Mouse (Mus musculus): ENCODE data around the gene Morf4l2.
A peak's percentile ranks its signal among the peaks of the same experiment; 100 is the strongest.
"Not testable (repeated sequence)": the region's sequence is repeated elsewhere in the genome, so short reads cannot be mapped to it uniquely, and the experiment has no call there.

The Morf4l2 gene

DNA sequence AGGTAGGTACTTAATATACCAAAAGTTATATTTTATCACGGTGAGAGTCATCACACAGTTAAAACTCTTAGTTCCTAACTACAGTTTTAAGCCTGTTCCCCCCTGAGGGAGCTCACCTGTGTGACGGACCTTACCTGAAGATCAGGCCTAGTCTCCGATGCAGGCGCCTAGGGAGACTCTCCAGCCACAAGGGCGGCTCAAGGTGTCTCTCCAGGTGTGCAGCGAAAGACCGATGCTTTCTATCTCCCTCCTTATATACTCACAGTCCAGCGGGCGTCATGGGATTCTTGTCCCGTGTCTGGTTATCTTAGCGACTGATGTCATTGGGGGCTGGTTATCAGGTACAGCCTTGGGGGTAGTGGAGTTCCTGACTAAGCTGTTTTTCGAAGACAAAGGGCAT, at the start of gene Morf4l2:
Morf4l2 (minus strand) TSS at position 232 of the 400 bp plus-strand sequence.
- no peak for DNase-seq (ENCODE audit: low read depth, low spot score)

DNA sequence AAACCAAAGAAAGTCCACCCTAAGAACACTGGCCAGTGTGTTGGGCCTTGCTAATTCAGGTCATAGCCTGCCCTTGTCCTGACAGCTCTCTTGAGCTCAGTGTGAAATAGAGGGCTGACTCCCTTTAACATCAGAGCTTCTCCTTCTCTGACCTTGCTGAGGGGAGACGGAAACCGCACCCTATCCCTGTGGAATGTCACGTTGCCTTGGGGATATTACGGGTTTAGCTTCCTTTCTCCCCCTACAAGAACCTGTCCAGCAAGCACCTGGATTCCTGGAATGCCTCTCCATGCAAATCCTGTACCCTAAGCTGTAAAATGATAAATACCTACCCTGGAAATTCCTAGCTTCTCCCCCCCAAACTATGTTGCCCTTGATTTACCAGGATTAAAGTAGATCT, 46.0 kb upstream of the Morf4l2 start:
- no peak for DNase-seq (ENCODE audit: low read depth, low spot score)

DNA sequence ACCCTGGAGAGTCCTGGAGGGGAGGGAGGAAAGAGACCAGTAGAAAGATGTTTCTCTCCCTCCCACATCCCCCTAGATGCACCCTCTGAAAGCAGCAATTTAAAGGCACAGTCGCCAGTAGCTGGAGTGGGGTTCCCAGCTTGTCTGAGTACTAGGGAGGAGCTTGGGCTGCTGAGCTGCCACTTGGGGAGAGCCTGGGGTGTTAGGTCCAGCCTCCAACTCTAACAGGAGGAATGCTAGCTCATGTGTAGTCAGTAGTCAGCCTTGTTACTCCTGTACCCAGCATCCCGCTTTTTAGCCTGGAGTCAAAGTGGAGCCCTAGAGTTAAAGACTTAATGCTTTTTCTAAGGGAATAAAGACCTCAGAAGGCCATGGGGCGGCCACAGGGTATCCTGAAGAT, 36.6 kb upstream of the Morf4l2 start, which contains the start of gene Glra4:
Glra4 (minus strand) TSS at position 101 of the 400 bp plus-strand sequence.
- no peak for DNase-seq (ENCODE audit: low read depth, low spot score)

DNA sequence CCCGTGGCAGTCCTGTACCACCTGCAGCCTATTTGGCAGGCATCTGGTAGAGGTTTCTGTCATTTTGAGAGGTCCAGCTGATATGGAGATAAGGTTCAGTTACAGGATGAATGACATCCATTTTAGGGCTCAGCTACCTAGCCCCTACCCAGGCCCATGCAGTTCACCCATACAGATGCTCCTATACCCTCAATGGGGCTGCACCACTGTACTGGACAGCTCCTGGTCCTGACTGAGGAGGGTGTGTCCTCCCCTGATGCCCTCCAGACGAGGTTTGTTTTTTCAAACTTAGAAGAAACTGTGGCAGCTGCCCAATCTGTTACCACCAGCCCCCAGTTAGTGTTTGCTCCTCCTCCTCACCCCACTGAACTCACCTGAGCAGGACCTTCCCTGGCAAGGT, 35.8 kb upstream of the Morf4l2 start:
- DNase-seq (ENCODE audit: low read depth, low spot score), result no peak

DNA sequence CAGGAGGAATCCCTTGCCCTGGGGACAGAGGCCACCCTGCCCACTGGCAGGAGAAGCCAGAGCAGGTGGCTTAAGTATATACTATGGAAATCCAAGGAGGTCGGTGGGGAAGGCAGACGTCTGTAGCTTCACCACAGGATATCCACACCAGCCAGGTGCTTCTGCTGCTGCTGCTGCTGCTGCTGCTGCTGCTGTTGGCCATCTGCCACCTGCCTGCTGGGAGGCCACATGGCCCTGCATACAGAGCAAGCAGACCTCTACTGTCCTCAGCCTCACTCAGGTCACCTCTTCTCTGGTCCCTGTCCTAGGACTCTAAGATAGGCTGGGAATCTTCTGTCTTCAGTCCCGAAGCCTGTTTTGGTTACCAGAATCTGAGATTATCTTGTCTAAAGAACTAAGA, 34.6 kb upstream of the Morf4l2 start:
- no peak for DNase-seq (ENCODE audit: low read depth, low spot score)

DNA sequence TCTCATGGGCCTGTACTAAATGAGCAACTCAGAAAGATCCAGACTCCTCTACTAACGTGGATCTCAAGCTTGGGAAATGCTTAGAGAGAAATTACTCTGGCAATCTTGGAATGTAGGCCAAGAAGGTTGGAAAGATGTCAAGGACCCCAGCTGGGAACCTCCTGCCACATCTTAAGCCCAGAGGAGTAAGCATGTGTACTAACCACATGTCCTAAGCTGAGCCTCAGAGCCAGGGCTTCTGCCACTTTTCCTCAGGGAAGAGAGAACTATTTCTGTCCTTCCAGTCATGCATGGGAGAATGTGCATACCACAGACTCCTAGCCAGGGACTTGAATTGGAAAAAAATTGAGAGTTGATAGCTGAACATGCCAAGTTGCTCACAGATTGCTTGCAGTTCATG, 29.5 kb upstream of the Morf4l2 start:
- DNase-seq (ENCODE audit: low read depth, low spot score), result peak; percentile 30

DNA sequence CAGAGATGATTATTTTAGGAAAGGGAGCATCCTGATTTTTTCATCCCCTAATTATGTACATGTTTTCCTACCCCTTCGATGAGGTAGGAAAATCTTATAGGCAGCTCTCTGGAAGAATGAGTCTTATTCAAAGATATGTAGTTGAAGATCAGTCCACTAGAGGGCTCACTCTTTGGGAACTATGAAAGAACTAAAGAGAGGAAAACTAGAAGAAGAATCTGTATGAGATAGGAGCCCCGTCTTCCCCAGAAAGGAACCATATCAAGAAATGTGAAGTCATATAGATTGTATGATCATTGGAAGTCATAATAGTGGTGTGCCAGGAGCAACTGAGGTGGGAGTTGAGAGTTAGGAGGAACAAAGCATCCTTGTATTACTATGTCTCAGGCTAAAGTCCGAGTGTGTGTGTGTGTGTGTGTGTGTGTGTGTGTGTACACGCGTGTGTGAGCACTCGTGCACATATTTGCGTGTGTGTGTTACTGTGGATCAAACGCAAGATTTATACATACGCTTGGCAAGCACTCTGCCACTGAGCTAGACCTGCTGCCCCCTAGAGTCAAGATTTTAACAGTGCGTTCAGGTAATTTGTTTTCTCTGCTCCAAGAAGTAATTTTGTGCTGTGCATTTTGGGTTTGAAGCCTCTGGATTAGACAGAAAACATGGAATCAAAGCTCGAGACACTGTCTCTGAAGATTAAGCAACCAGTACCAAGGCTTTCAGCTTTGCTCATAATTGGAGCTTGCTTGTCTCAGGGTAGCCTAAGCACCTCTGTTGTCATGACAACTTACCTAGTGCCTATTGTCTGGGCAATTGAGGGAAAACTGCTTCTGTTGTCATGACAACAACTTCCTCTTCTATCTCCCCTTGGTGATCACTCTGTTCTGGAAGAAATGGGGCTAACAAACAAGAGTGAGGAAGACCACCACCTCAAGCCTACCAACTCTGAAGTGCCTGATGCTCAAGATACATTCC, 17.9 kb upstream of the Morf4l2 start:
- DNase-seq (ENCODE audit: low read depth, low spot score), result no peak

DNA sequence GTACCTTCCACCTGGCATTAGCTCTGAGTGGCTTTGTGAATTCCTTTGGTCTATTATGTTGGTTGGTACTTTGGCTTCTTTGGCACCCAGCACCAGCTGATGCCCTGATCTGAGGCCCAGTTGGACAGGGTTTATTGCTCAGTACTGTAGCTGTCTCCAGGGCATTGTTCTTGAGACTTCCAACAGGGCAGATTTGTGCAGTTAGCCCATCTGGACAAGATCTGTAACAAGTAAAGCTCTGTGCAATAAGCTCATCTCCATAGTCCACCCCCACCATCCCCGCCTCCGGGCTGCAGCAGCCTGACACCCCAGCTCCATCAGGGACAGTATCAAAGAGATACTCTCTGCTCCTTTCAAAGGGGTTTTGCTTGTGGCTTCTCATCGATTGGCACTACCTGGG, 12.0 kb upstream of the Morf4l2 start:
- no peak for DNase-seq (ENCODE audit: low read depth, low spot score)

DNA sequence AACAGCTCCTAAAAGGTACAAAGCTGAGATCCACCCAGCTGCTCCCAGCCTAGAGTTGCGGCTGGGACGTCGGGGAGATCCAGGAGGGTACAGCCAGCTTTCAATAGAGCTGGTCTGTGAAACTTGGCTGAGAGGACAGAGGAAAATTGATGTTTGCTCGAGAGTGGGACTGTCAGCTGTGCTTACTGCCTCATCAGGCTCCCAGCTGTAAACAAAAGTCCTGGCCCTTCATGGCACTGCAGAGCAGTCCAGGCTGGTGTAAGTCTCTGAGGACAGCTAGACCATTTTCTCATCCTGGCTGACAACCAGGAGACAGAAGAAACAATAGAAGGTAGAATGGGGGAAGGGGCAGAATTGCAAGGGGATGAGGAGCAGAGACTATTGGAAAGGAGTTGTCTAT, 5.8 kb upstream of the Morf4l2 start:
- DNase-seq (ENCODE audit: low read depth, low spot score), result no peak

DNA sequence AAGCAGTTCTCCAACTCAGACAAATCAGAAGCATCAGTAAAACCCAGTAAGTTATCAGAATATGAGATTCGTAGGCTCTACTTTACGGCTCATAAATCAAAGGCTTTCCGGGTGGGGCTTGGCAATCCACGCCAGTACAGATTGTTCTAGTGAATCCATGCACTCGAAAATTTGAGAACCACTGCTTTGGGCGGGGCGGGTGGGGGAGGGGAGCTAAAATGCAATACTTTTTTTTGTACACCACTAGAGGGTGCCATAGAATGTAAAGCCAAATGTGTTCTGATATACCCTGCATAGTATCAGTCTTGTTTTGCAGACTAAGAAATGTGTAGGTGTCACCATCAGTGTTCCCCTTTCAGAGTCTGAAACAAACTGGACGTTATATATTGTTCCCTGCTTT, 1.2 kb upstream of the Morf4l2 start:
- DNase-seq (ENCODE audit: low read depth, low spot score), result no peak

DNA sequence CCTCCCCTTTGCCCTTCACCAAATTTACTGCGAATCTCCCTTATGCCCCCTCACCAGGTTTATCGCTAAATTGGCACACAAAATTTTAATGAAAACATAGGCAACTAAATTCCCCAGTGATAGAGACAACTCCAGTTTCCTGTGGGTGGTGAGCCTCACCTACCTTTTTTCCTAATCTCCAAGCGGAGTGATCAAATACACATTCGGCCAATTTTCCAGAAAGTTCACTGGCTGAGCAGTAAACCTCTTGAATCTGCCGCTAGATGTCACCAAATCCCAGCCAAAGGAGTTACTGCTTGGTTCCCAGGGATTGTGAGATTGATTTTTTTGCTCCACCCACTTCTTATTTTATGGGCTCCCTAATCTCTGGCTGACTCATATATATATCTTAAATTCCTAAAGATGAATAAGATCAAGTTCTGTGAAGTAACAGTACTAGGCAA, 808 bp downstream of the Morf4l2 start:
- DNase-seq (ENCODE audit: low read depth, low spot score), result peak; percentile 57

DNA sequence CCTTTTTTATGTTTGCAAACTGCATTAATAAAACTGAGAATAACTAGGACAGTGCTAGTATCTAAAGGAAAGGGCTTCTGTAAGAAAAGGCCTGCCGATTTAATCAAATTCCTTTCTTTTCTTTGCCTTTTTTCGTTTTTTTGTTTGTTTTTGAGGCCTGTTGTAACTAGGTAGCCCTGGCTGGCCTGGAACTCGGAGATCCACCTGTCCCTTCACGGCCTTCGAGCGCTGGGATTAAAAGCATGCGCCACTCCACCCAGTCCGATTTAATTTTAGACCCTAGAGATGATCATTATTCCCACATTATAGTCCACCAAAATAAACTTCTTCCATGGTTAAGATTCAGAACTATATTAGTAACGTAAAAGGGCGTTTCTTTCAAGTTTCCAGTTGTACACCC, 1.2 kb downstream of the Morf4l2 start:
- no peak for DNase-seq (ENCODE audit: low read depth, low spot score)

DNA sequence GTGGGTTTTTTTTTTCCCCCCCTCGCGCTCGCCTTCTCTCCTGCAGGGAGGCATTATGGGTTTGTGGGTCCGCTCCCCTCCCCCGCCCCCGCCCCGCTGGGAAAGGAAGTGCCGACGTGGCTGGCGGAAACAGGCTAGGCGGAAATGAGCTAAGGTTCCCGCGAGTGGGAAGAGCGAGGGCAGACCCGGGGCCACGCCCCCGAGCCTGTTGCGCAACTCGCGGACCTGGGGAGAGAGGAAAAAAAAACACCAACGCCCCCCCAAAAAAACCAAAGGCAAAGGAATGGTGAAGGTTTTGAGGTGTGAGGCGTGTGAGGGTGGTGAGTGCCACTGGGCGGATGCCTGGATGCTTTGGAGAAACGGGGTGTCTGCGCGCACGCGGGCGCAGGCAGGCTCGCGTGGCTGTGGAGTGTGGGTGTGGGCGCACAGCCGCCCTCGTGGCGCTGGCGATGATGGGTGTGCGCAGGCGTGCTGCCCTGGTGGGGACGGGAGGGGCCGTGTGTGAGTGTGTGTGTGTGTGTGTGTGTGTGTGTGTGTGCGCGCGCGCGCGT, 1.8 kb downstream of the Morf4l2 start:
- peak; percentile 78 for DNase-seq (ENCODE audit: low read depth, low spot score)

DNA sequence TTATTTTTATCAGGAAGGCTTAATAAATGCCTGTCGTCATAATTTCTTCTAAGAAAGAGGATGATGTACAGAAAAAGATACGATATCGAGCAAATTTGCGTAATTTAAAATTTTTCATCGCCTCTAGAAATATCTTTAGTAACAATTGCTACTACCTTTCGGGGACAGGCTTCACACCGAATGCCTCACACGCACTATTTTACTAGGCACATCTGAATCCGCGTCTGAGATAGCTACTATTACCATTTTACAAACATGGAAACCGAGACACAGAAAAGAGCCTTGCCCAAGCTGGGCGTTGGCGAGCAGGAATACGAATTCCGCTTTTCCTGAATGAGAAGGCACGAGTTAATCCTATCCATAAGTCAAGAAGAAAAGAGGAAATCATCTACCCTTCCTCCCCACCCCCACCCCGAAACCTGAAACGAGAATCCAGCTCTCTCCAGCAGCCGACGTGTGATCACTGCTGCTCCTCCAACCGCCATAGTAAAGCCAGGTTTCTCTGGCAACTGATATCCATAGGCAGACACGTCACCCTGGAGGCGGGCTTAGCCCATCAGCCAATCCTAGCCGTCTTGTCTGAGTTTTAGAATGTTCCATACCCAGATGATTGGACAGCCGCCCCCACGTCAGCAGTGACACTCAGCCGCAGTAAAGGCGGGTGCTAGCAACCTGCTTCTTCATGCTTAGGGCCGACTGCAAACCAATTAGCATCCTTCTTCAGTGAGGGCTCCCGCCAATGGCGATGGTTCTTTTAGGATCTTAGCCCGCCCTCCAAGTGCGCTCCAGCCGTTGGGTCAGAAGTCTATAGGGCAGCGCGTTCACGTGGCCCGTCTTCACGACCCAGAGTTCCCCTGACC, 2.5 kb downstream of the Morf4l2 start:
- peak; percentile 97 for DNase-seq (ENCODE audit: low read depth, low spot score)

DNA sequence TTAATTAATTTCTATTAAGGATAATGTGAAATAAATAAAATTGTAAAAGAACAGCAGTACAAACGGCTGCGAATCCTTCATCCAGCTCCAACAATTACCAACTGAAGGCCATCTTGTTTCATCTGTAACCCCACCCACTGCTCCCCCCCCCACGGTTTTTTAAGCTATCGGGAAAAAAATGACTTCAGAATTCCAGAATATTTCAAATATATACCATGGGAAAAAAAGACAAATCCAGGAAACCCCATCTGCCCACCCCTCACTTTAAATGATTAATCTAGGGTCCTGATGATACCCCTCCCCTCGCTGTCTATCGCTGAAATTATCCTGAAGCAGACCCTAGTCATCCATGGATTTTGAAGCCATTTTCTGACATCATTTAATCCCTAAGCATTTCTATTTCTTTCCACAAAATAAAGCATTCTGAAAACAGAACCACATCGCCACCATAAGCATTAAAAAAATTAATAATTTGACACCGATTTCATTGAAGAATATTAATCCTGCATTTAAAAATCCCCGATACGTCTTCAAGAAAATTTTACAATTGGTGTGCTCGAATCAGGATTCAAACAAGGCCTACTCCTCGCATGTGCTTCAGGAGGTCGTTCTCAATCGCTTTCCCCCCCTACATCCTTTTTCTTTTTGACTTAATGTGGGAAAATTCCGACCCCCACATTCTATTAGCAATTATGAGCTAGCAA, 3.3 kb downstream of the Morf4l2 start:
- no peak for DNase-seq (ENCODE audit: low read depth, low spot score)

DNA sequence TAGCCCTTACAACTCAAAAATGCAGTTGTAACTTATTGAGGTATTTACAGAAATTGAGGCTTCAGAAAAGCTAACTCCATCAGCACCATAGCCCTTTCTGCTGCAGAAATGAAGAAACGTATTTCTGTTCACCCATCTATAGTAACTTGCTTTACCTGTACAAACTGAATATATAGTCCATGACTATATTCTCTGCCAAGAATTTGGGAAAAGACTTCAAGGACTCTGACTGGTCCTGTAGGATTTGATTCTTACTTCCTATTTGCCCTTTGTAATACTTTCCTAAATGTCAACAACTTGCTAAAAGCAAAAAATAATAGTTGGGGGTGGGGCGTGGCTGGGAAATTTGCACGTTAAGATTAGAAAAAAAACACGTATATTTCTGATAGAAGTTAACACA, 11.5 kb downstream of the Morf4l2 start:
- DNase-seq (ENCODE audit: low read depth, low spot score), result no peak

DNA sequence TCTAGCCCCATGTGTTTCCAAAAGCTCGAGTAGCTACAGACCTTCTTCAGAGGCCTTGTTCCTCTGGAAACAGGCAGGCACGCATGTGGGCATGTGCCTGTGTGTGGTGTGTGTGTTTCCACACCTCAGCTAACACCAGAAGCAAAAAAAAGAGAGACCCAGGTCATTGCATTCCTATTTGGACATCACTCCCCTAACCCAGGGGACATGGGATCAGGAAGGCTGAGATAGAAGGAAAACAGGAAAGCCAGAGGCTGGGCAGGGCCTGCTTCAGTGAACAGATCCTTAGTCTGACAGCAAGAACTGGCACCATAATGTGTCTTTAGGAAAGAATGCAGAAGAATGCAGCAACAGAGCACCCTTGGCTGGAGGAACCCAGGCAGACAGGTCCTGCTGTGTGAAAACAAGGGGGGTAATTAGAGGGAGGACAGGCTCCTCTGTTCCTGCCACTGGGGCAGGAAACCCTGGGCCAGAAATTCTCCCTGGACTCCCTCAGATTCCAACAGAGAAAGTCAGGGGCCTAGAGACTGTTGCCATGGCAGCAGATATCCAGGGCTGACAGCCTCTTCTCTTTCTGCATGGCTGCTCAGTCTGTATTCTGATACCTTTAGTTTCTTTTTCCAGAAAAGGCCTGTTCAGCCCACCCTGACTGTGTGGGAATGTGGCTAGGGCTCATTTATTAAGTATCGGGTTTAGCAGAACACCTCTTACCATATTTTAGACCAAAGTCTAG, 28.6 kb downstream of the Morf4l2 start:
- DNase-seq (ENCODE audit: low read depth, low spot score), result not testable (repeated sequence)

DNA sequence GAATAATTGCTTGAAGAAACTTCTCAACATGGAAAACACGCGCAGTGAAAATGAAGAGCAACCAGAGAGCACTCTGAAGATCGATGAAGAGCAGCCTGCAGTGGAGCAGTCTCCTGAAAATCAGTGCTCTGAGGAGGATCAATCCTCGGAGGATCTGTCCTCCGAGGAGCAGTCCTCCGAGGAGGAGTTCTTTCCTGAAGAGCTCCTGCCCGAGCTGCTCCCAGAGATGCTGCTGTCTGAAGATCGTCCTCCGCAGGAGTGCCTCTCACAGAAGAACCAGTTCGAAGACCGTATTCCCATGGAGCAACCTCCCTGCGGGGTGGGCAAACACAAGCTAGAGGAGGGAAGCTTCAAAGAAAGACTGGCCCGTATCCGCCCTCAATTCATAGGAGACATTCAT, 34.7 kb downstream of the Morf4l2 start:
- DNase-seq (ENCODE audit: low read depth, low spot score), result no peak

DNA sequence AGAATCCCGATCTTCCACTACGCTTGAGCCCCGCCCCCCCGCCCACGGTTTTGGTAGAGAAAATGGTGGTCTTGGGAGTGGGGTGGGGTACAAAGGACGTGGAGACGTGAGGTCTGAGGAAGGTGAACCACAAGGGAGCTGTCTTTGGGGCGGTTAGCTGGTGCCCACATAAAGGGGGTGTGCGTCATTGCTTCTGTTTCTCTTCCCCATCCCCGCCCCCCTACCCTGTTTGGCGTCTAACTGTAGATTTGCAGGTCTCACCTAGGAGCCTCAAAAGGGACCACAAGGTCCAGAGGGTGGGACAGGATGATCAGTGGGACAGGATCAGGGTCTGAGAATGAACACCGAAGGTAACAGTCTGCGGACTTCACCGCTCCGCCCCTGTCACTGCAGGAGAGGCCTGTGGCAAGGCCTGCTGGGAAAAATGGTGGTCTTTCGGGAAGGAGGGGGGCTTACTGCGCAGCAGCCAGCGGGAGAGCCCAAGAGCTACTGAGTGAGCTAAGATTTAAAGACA, 35.3 kb downstream of the Morf4l2 start:
- peak; percentile 0 for DNase-seq (ENCODE audit: low read depth, low spot score)

DNA sequence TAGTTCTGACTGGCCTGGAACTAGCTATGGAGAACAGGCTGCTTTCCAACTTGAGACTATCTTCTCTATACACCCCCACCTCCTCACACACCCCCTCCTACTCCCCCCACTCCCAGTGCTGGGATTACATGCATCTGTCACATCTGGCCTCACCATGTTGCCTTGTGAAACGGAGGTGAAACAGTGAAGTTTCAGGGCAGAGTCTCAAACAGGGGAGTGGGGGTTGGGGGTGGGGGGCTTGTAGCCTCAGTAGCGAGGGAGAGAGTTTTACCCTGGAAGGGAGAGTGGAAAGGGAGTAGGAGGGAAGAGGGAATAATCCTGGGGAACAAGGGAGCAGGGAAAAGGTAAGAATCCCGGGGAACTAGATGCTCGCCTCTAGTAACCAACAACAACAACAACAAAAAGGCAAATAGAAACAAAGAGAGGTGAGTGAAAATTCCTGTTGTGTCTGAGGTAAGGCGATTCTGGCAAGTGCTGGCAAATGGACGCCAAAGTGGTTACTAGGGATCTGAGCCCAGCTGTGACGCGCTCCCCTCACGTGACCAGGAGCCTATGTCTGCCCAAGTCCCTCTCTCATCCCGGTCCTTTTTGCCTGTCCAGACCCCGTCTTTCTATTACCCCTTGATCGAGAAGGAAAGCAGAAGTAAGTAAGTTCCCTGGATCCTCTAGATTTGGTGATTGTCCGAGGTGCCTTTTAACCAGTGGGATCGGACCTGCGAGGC, 35.9 kb downstream of the Morf4l2 start, which contains the start of gene Tceal1:
Tceal1 (plus strand) TSS at position 537 of the 722 bp plus-strand sequence.
- peak; percentile 46 for DNase-seq (ENCODE audit: low read depth, low spot score)
